Mouse (Mus musculus) CD8-positive naive resting alpha-beta T cell, adult 57 days (primary cell): ENCODE measurements around the gene Vars2. TPM values are rescaled to one million over a fixed set of nuclear protein-coding genes. Genes with fewer than 3 reads are reported as not detected.

ENCODE experiments used
- total RNA-seq: library from RNA; stranded (reverse); gene quantifications from one replicate; pipeline ENCODE4 v1.2.4, GENCODE M21; 2023

Vars2 gene
- 45.6 TPM for total RNA-seq

GRCm38 (mm10) chr17:35667334-35668065, at the start of gene Vars2:
Gene Vars2, minus strand, starts transcription at chr17:35667592.

GRCm38 (mm10) chr17:35704621-35705464, 37.5 kb upstream of the Vars2 start, which contains the start of gene Ddr1:
Gene Ddr1, minus strand, starts transcription at chr17:35704621.

GRCm38 (mm10) chr17:35673416-35674035, 6.1 kb upstream of the Vars2 start, which contains the start of gene Gtf2h4:
Gene Gtf2h4, minus strand, starts transcription at chr17:35673739.

GRCm38 (mm10) chr17:35643609-35644236, 23.7 kb downstream of the Vars2 start, which contains the start of gene Mucl3:
Gene Mucl3, minus strand, starts transcription at chr17:35643695.

GRCm38 (mm10) chr17:35626537-35626936, 40.9 kb downstream of the Vars2 start, which contains the start of gene Gm9573:
Gene Gm9573, minus strand, starts transcription at chr17:35626637.

Other genes with a start within 250 kb of the Vars2 start
- 143 TPM for gene H2-Q6, start 242.7 kb downstream of the Vars2 start, total RNA-seq
- 493 TPM for gene H2-Q7, start 228.4 kb downstream of the Vars2 start, total RNA-seq
- 62.6 TPM for gene H2-Q10, start 197.5 kb downstream of the Vars2 start, total RNA-seq
- gene Pou5f1, start 161.6 kb downstream of the Vars2 start, total RNA-seq = 1.3 TPM
- gene Tcf19, start 150.8 kb downstream of the Vars2 start, total RNA-seq = 6.7 TPM
- 12.5 TPM for gene Cchcr1, start 150.5 kb downstream of the Vars2 start, total RNA-seq
- gene Psors1c2, start 134.4 kb downstream of the Vars2 start, total RNA-seq = not detected
- not detected for gene Cdsn, start 115.5 kb downstream of the Vars2 start, total RNA-seq
- not detected for gene 2300002M23Rik, start 100.1 kb downstream of the Vars2 start, total RNA-seq
- gene Sfta2, start 66.0 kb downstream of the Vars2 start, total RNA-seq = not detected
- not detected for gene Gm9573, start 41.0 kb downstream of the Vars2 start, total RNA-seq
- gene Mucl3, start 23.9 kb downstream of the Vars2 start, total RNA-seq = not detected
- gene Gtf2h4, start 6.1 kb upstream of the Vars2 start, total RNA-seq = 15.9 TPM
- 10.0 TPM for gene Ddr1, start 37.0 kb upstream of the Vars2 start, total RNA-seq
- gene Ier3, start 154.1 kb upstream of the Vars2 start, total RNA-seq = 10.8 TPM
- gene Flot1, start 155.6 kb upstream of the Vars2 start, total RNA-seq = 52.4 TPM
- gene Tubb5, start 170.7 kb upstream of the Vars2 start, total RNA-seq = 692 TPM
- gene Mdc1, start 173.9 kb upstream of the Vars2 start, total RNA-seq = 76.2 TPM
- 16.8 TPM for gene Nrm, start 193.7 kb upstream of the Vars2 start, total RNA-seq
- 239 TPM for gene Ppp1r18, start 198.0 kb upstream of the Vars2 start, total RNA-seq
- gene Dhx16, start 212.2 kb upstream of the Vars2 start, total RNA-seq = 109 TPM
- 23.7 TPM for gene 2310061I04Rik, start 229.8 kb upstream of the Vars2 start, total RNA-seq
- gene Atat1, start 242.5 kb upstream of the Vars2 start, total RNA-seq = 8.6 TPM
- 67.6 TPM for gene Mrps18b, start 248.8 kb upstream of the Vars2 start, total RNA-seq
- 156 TPM for gene Ppp1r10, start 248.8 kb upstream of the Vars2 start, total RNA-seq